Mouse (Mus musculus) thymus, postnatal 14 days (tissue): ENCODE measurements around the gene Pon2.

Source experiments
- DNase-seq: peaks from one replicate; pipeline ENCODE4 v3.0.0; 2021

Pon2 gene

GRCm38 (mm10) chr6:5218190-5218589 lies 80.1 kb downstream of the Pon2 start:
- no peak for DNase-seq
